Mouse (Mus musculus): Measurements from ENCODE around the gene 1700018G05Rik. TPM values are rescaled to one million over a fixed set of nuclear protein-coding genes. Genes with fewer than 3 reads are reported as not detected.
"Not testable (repeated sequence)": the region's sequence is repeated elsewhere in the genome, so short reads cannot be mapped to it uniquely, and the experiment has no call there.

The 1700018G05Rik gene
- polyA plus RNA-seq, 1 experiment, result not detected

- H3K27me3 ChIP-seq (replicated peaks; ENCODE audit: control insufficient read depth, insufficient read depth, low read length), result no peaks in the 10 kb centered on the region; the same call in 1 of the 2 replicates
- no peak overlapping the region for H3K4me3 ChIP-seq (ENCODE audit: insufficient read depth, low read depth, low read length)
- DNase-seq, result no peak
- 50% methylated on average over 5 of the region's 5 CpGs for WGBS
- H3K27ac ChIP-seq (ENCODE audit: insufficient read depth, low read depth, low read length), result no peak overlapping the region
- no peaks in the 10 kb centered on the region for H3K4me1 ChIP-seq (ENCODE audit: control insufficient read depth, insufficient read depth, low read length)
- TF ChIP-seq POLR2A (IDR thresholded peaks at IDR 0.05; ENCODE audit: low read depth, low read length) (no peak), CTCF (conservative IDR thresholded peaks at IDR 0.05; ENCODE audit: insufficient read depth, insufficient read length, low read depth, low read length) (no peak)
- no peaks in the 10 kb centered on the region for H3K36me3 ChIP-seq (ENCODE audit: control insufficient read depth, insufficient read depth, low read length)
Measured at GRCm38 (mm10) chrX:102936743-102937142, 8.6 kb downstream of the 1700018G05Rik start.

GRCm38 (mm10) chrX:102950136-102950535 is 22.0 kb downstream of the 1700018G05Rik start:
- not testable (repeated sequence) for H3K27me3 ChIP-seq (replicated peaks; ENCODE audit: control insufficient read depth, insufficient read depth, low read length); H3K27ac ChIP-seq (ENCODE audit: insufficient read depth, low read depth, low read length); DNase-seq; H3K4me3 ChIP-seq (ENCODE audit: insufficient read depth, low read depth, low read length); H3K36me3 ChIP-seq (ENCODE audit: control insufficient read depth, insufficient read depth, low read length); H3K4me1 ChIP-seq (ENCODE audit: control insufficient read depth, insufficient read depth, low read length)
- WGBS, result 92% methylated on average over 11 of the region's 11 CpGs

GRCm38 (mm10) chrX:102958917-102959316 is 30.7 kb downstream of the 1700018G05Rik start:
- H3K27ac ChIP-seq (ENCODE audit: insufficient read depth, low read depth, low read length), result no peak overlapping the region
- WGBS, result 34% methylated on average over 4 of the region's 4 CpGs
- DNase-seq, result peak; percentile 44
- H3K4me3 ChIP-seq (ENCODE audit: insufficient read depth, low read depth, low read length), result no peak overlapping the region
- H3K27me3 ChIP-seq (replicated peaks; ENCODE audit: control insufficient read depth, insufficient read depth, low read length), result no peaks in the 10 kb centered on the region
- no peaks in the 10 kb centered on the region for H3K36me3 ChIP-seq (ENCODE audit: control insufficient read depth, insufficient read depth, low read length)
- TF ChIP-seq POLR2A (IDR thresholded peaks at IDR 0.05; ENCODE audit: low read depth, low read length) (no peak), CTCF (conservative IDR thresholded peaks at IDR 0.05; ENCODE audit: insufficient read depth, insufficient read length, low read depth, low read length) (no peak)
- no peaks in the 10 kb centered on the region for H3K4me1 ChIP-seq (ENCODE audit: control insufficient read depth, insufficient read depth, low read length)

GRCm38 (mm10) chrX:102960581-102960980 is 32.4 kb downstream of the 1700018G05Rik start:
- TF ChIP-seq POLR2A (IDR thresholded peaks at IDR 0.05; ENCODE audit: low read depth, low read length) (no peak), CTCF (conservative IDR thresholded peaks at IDR 0.05; ENCODE audit: insufficient read depth, insufficient read length, low read depth, low read length) (no peak)
- no peak overlapping the region for H3K4me3 ChIP-seq (ENCODE audit: insufficient read depth, low read depth, low read length)
- 50% methylated on average over 2 of the region's 2 CpGs for WGBS
- H3K4me1 ChIP-seq (ENCODE audit: control insufficient read depth, insufficient read depth, low read length), result no peaks in the 10 kb centered on the region
- H3K36me3 ChIP-seq (ENCODE audit: control insufficient read depth, insufficient read depth, low read length), result no peaks in the 10 kb centered on the region
- no peak overlapping the region for H3K27ac ChIP-seq (ENCODE audit: insufficient read depth, low read depth, low read length)
- DNase-seq, result peak; percentile 66
- H3K27me3 ChIP-seq (replicated peaks; ENCODE audit: control insufficient read depth, insufficient read depth, low read length), result no peaks in the 10 kb centered on the region

Other genes starting within 250 kb of the 1700018G05Rik start
- gene Gm3880, start 241.4 kb upstream of the 1700018G05Rik start, polyA plus RNA-seq (2012; rRNA removed), result not detected in 2 replicates
- not detected in 2 replicates for gene Gm9112, start 220.7 kb upstream of the 1700018G05Rik start, polyA plus RNA-seq (2012; rRNA removed)
- gene Dmrtc1b, start 220.5 kb upstream of the 1700018G05Rik start, polyA plus RNA-seq (2012; rRNA removed), result not detected in 2 replicates
- gene Dmrtc1c1, start 125.4 kb upstream of the 1700018G05Rik start, polyA plus RNA-seq (2012; rRNA removed), result not detected in 2 replicates
- not detected in 2 replicates for gene Dmrtc1c2, start 73.8 kb upstream of the 1700018G05Rik start, polyA plus RNA-seq (2012; rRNA removed)
- gene 1700031F05Rik, start 60.4 kb upstream of the 1700018G05Rik start, polyA plus RNA-seq (2012; rRNA removed), result 0.14 TPM in 1 of 2 replicates, not detected in the other
- gene Dmrtc1a, start 19.7 kb upstream of the 1700018G05Rik start, polyA plus RNA-seq (2012; rRNA removed), result 0.41 and 0.48 TPM in 2 replicates
- gene 1700011M02Rik, start 19.5 kb upstream of the 1700018G05Rik start, polyA plus RNA-seq (2012; rRNA removed), result not detected in 2 replicates

All from kidney, adult 2 months (tissue).